Mouse (Mus musculus): ENCODE results near the gene Alg3. TPM values are rescaled to one million over a fixed set of nuclear protein-coding genes. Genes with fewer than 3 reads are reported as not detected.
A peak's percentile ranks its signal among the peaks of the same experiment; 100 is the strongest.

Alg3 gene
- 54.1 and 54.5 TPM in 2 replicates for polyA plus RNA-seq (2014; fragmentation: Nextera tagmentation; extraction: Ambion mirVana)

GRCm38 (mm10) chr16:20611357-20612227, at the start of gene Alg3, which contains the start of the genes Eef1akmt4 and Gm49333:
Gene Alg3, minus strand, starts transcription at chr16:20611735.
Gene Eef1akmt4, plus strand, starts transcription at chr16:20611593.
Gene Gm49333, plus strand, starts transcription at chr16:20611610.
- H3K27ac ChIP-seq (ENCODE audit: low read depth, low read length): peak within 1 kb of the TSS; percentile 82
- no peaks in the 10 kb centered on the region for H3K27me3 ChIP-seq (ENCODE audit: control insufficient read depth, insufficient read depth, low read length)
- H3K9ac ChIP-seq (ENCODE audit: low read depth, low read length): peak within 1 kb of the TSS; percentile 95
- WGBS: 3% methylated on average over 41 of the region's 41 CpGs
- H3K4me2 ChIP-seq (replicated peaks; ENCODE audit: low read depth, low read length): peak within 1 kb of the TSS; percentile 73
- peak within 1 kb of the TSS; percentile 80 for H3K4me3 ChIP-seq (ENCODE audit: low read depth, low read length)
- peaks cover 3% of the 10 kb centered on the region; the same call in 1 of the 2 replicates for H3K36me3 ChIP-seq (ENCODE audit: control insufficient read depth, insufficient read depth, low read length)
- H3K4me1 ChIP-seq (replicated peaks; ENCODE audit: control insufficient read depth, insufficient read depth, low read length): no peaks in the 10 kb centered on the region
- ATAC-seq (ENCODE audit: low FRiP score): peak; percentile 94
- DNase-seq (ENCODE audit: low spot score): peak; percentile 91
- H3K9me3 ChIP-seq (ENCODE audit: control insufficient read depth, low read length): no peaks in the 10 kb centered on the region

GRCm38 (mm10) chr16:20657661-20658060, 46.1 kb upstream of the Alg3 start:
- ATAC-seq (ENCODE audit: low FRiP score): no peak

GRCm38 (mm10) chr16:20653315-20653714, 41.8 kb upstream of the Alg3 start:
- Histone ChIP-seq H3K4me2 (replicated peaks; ENCODE audit: low read depth, low read length) (no peak overlapping the region), H3K4me3 (ENCODE audit: low read depth, low read length) (no peak overlapping the region)
- 63% methylated on average over 2 of the region's 2 CpGs for WGBS

More at GRCm38 (mm10) chr16:20657661-20658060, 46.1 kb upstream of the Alg3 start:
- Histone ChIP-seq H3K27ac (ENCODE audit: low read depth, low read length) (no peak overlapping the region), H3K4me3 (ENCODE audit: low read depth, low read length) (no peak overlapping the region), H3K9ac (ENCODE audit: low read depth, low read length) (no peak overlapping the region), H3K9me3 (ENCODE audit: control insufficient read depth, low read length) (no peaks in the 10 kb centered on the region), H3K4me1 (replicated peaks; ENCODE audit: control insufficient read depth, insufficient read depth, low read length) (no peaks in the 10 kb centered on the region), H3K4me2 (replicated peaks; ENCODE audit: low read depth, low read length) (no peak overlapping the region), H3K27me3 (ENCODE audit: control insufficient read depth, insufficient read depth, low read length) (no peaks in the 10 kb centered on the region), H3K36me3 (ENCODE audit: control insufficient read depth, insufficient read depth, low read length) (peaks cover 26% of the 10 kb centered on the region)
- no peak for DNase-seq (ENCODE audit: low spot score)
- WGBS: 90% methylated on average over 4 of the region's 4 CpGs

GRCm38 (mm10) chr16:20651947-20652310, 40.4 kb upstream of the Alg3 start:
- peak overlapping the region; percentile 63 for H3K27ac ChIP-seq (ENCODE audit: low read depth, low read length)
- 0 out of 2 replicates have a peak, but pooled peaks cover under 1% of the 10 kb centered on the region for H3K36me3 ChIP-seq (ENCODE audit: control insufficient read depth, insufficient read depth, low read length)
- WGBS: 12% methylated on average over 12 of the region's 12 CpGs
- peak overlapping the region; percentile 80 for H3K9ac ChIP-seq (ENCODE audit: low read depth, low read length)
- peak overlapping the region; percentile 72 for H3K4me3 ChIP-seq (ENCODE audit: low read depth, low read length)
- H3K27me3 ChIP-seq (ENCODE audit: control insufficient read depth, insufficient read depth, low read length): no peaks in the 10 kb centered on the region
- ATAC-seq (ENCODE audit: low FRiP score) (no peak; the same call in 1 of the 2 replicates), DNase-seq (ENCODE audit: low spot score) (no peak)
- peak overlapping the region; percentile 81 for H3K4me2 ChIP-seq (replicated peaks; ENCODE audit: low read depth, low read length)
- no peaks in the 10 kb centered on the region for H3K4me1 ChIP-seq (replicated peaks; ENCODE audit: control insufficient read depth, insufficient read depth, low read length)
- no peaks in the 10 kb centered on the region for H3K9me3 ChIP-seq (ENCODE audit: control insufficient read depth, low read length)

More at GRCm38 (mm10) chr16:20653315-20653714, 41.8 kb upstream of the Alg3 start:
- Histone ChIP-seq H3K27ac (ENCODE audit: low read depth, low read length) (no peak overlapping the region), H3K4me1 (replicated peaks; ENCODE audit: control insufficient read depth, insufficient read depth, low read length) (no peaks in the 10 kb centered on the region), H3K36me3 (ENCODE audit: control insufficient read depth, insufficient read depth, low read length) (0 out of 2 replicates have a peak, but pooled peaks cover 5% of the 10 kb centered on the region), H3K27me3 (ENCODE audit: control insufficient read depth, insufficient read depth, low read length) (no peaks in the 10 kb centered on the region), H3K9me3 (ENCODE audit: control insufficient read depth, low read length) (no peaks in the 10 kb centered on the region), H3K9ac (ENCODE audit: low read depth, low read length) (no peak overlapping the region)
- no peak for ATAC-seq (ENCODE audit: low FRiP score)
- no peak for DNase-seq (ENCODE audit: low spot score)

GRCm38 (mm10) chr16:20651076-20651946, 39.8 kb upstream of the Alg3 start, which contains the start of gene Psmd2:
Gene Psmd2, plus strand, starts transcription at chr16:20651652.
- peak within 1 kb of the TSS; percentile 80 for H3K9ac ChIP-seq (ENCODE audit: low read depth, low read length)
- WGBS: 2% methylated on average over 45 of the region's 46 CpGs
- H3K4me2 ChIP-seq (replicated peaks; ENCODE audit: low read depth, low read length): peak within 1 kb of the TSS; percentile 81
- no peaks in the 10 kb centered on the region for H3K36me3 ChIP-seq (ENCODE audit: control insufficient read depth, insufficient read depth, low read length)
- H3K4me3 ChIP-seq (ENCODE audit: low read depth, low read length): peak within 1 kb of the TSS; percentile 72
- no peaks in the 10 kb centered on the region for H3K4me1 ChIP-seq (replicated peaks; ENCODE audit: control insufficient read depth, insufficient read depth, low read length)
- H3K9me3 ChIP-seq (ENCODE audit: control insufficient read depth, low read length): no peaks in the 10 kb centered on the region
- H3K27me3 ChIP-seq (ENCODE audit: control insufficient read depth, insufficient read depth, low read length): no peaks in the 10 kb centered on the region
- DNase-seq (ENCODE audit: low spot score): peak; percentile 98
- peak; percentile 98 for ATAC-seq (ENCODE audit: low FRiP score)
- H3K27ac ChIP-seq (ENCODE audit: low read depth, low read length): peak within 1 kb of the TSS; percentile 63

GRCm38 (mm10) chr16:20643911-20644310, 32.4 kb upstream of the Alg3 start:
- DNase-seq (ENCODE audit: low spot score) (no peak), ATAC-seq (ENCODE audit: low FRiP score) (no peak)
- Histone ChIP-seq H3K4me1 (replicated peaks; ENCODE audit: control insufficient read depth, insufficient read depth, low read length) (no peaks in the 10 kb centered on the region; the same call in 1 of the 2 replicates), H3K9ac (ENCODE audit: low read depth, low read length) (no peak overlapping the region), H3K36me3 (ENCODE audit: control insufficient read depth, insufficient read depth, low read length) (no peaks in the 10 kb centered on the region), H3K27me3 (ENCODE audit: control insufficient read depth, insufficient read depth, low read length) (no peaks in the 10 kb centered on the region), H3K4me2 (replicated peaks; ENCODE audit: low read depth, low read length) (no peak overlapping the region), H3K9me3 (ENCODE audit: control insufficient read depth, low read length) (no peaks in the 10 kb centered on the region), H3K4me3 (ENCODE audit: low read depth, low read length) (no peak overlapping the region), H3K27ac (ENCODE audit: low read depth, low read length) (no peak overlapping the region)
- WGBS: 84% methylated on average over 7 of the region's 7 CpGs

GRCm38 (mm10) chr16:20642161-20642560, 30.6 kb upstream of the Alg3 start:
- 3% methylated on average over 8 of the region's 8 CpGs for WGBS
- no peak overlapping the region for H3K4me2 ChIP-seq (replicated peaks; ENCODE audit: low read depth, low read length)
- no peaks in the 10 kb centered on the region for H3K9me3 ChIP-seq (ENCODE audit: control insufficient read depth, low read length)
- no peak overlapping the region for H3K4me3 ChIP-seq (ENCODE audit: low read depth, low read length)
- DNase-seq (ENCODE audit: low spot score) (peak; percentile 81), ATAC-seq (ENCODE audit: low FRiP score) (peak; percentile 59)
- no peak overlapping the region for H3K27ac ChIP-seq (ENCODE audit: low read depth, low read length)
- H3K4me1 ChIP-seq (replicated peaks; ENCODE audit: control insufficient read depth, insufficient read depth, low read length): no peaks in the 10 kb centered on the region; the same call in 1 of the 2 replicates
- H3K27me3 ChIP-seq (ENCODE audit: control insufficient read depth, insufficient read depth, low read length): no peaks in the 10 kb centered on the region
- H3K9ac ChIP-seq (ENCODE audit: low read depth, low read length): no peak overlapping the region
- H3K36me3 ChIP-seq (ENCODE audit: control insufficient read depth, insufficient read depth, low read length): no peaks in the 10 kb centered on the region

GRCm38 (mm10) chr16:20638367-20638766, 26.8 kb upstream of the Alg3 start:
- Histone ChIP-seq H3K4me1 (replicated peaks; ENCODE audit: control insufficient read depth, insufficient read depth, low read length) (no peaks in the 10 kb centered on the region; the same call in 1 of the 2 replicates), H3K27me3 (ENCODE audit: control insufficient read depth, insufficient read depth, low read length) (no peaks in the 10 kb centered on the region), H3K36me3 (ENCODE audit: control insufficient read depth, insufficient read depth, low read length) (no peaks in the 10 kb centered on the region), H3K4me3 (ENCODE audit: low read depth, low read length) (no peak overlapping the region), H3K9ac (ENCODE audit: low read depth, low read length) (no peak overlapping the region), H3K27ac (ENCODE audit: low read depth, low read length) (no peak overlapping the region), H3K9me3 (ENCODE audit: control insufficient read depth, low read length) (no peaks in the 10 kb centered on the region), H3K4me2 (replicated peaks; ENCODE audit: low read depth, low read length) (no peak overlapping the region)
- WGBS: 87% methylated on average over 8 of the region's 8 CpGs
- ATAC-seq (ENCODE audit: low FRiP score): no peak
- DNase-seq (ENCODE audit: low spot score): no peak

All from hindbrain, embryonic 11.5 days (tissue).